Mouse (Mus musculus): ENCODE data around the gene Rptor. TPM values are rescaled to one million over a fixed set of nuclear protein-coding genes. Genes with fewer than 3 reads are reported as not detected.

Rptor gene
- total and polyA plus RNA-seq, 3 experiments, result 33.9 to 34.9 TPM; not detected in 1

- no peak overlapping the region for H3K4me3 ChIP-seq (ENCODE audit: control insufficient read depth in 1 of 2, insufficient read depth in 1 of 2, low read depth in 2 of 2, low read length in 2 of 2)
- H3K79me2 ChIP-seq (ENCODE audit: control insufficient read depth, insufficient read depth, low read length, poor library complexity), result peaks cover 33% of the 10 kb centered on the region
- no peak for TF ChIP-seq NELFE (IDR thresholded peaks at IDR 0.05; ENCODE audit: low read depth, low read length)
- H3K4me1 ChIP-seq (ENCODE audit: control insufficient read depth in 1 of 2, insufficient read depth in 2 of 2, low read length in 2 of 2), result peaks cover 9 to 22% of the 10 kb centered on the region in 2 experiments
- H3K36me3 ChIP-seq (ENCODE audit: control insufficient read depth in 1 of 2, insufficient read depth in 2 of 2, low read length in 2 of 2), result peaks cover 1 to 20% of the 10 kb centered on the region in 2 experiments; a peak in 3 of 4 replicates
- no peak overlapping the region for H3K9ac ChIP-seq (ENCODE audit: control insufficient read depth, low read depth, low read length, poor library complexity, severe bottlenecking)
- H3K9me3 ChIP-seq (replicated peaks; ENCODE audit: insufficient read depth, low read length), result no peaks in the 10 kb centered on the region
- H3K27me3 ChIP-seq (ENCODE audit: control insufficient read depth in 1 of 2, insufficient read depth in 2 of 2, low read length in 2 of 2), result no peaks in the 10 kb centered on the region
- no peak for DNase-seq (ENCODE audit: low read depth, low spot score)
- no peak overlapping the region for H3K27ac ChIP-seq (ENCODE audit: control insufficient read depth, low read depth, low read length)
Observed at GRCm38 (mm10) chr11:119676751-119677411, 74.2 kb downstream of the Rptor start.

- no peak overlapping the region for H3K9ac ChIP-seq (ENCODE audit: control insufficient read depth, low read depth, low read length, poor library complexity, severe bottlenecking)
- H3K79me2 ChIP-seq (ENCODE audit: control insufficient read depth, insufficient read depth, low read length, poor library complexity), result peaks cover 23% of the 10 kb centered on the region; the same call in 1 of the 2 replicates
- no peak overlapping the region for H3K27ac ChIP-seq (ENCODE audit: control insufficient read depth, low read depth, low read length)
- H3K4me3 ChIP-seq (ENCODE audit: control insufficient read depth in 1 of 2, insufficient read depth in 1 of 2, low read depth in 2 of 2, low read length in 2 of 2), result no peak overlapping the region
- no peak for DNase-seq (ENCODE audit: low read depth, low spot score)
- H3K4me1 ChIP-seq (ENCODE audit: control insufficient read depth in 1 of 2, insufficient read depth in 2 of 2, low read length in 2 of 2), result peaks cover 0 to 15% of the 10 kb centered on the region in 2 experiments; a peak in 2 of 4 replicates
- no peak for TF ChIP-seq UBTF (IDR thresholded peaks at IDR 0.05; ENCODE audit: borderline replicate concordance, insufficient read depth, low read depth, low read length)
- no peak for TF ChIP-seq HCFC1 (IDR thresholded peaks at IDR 0.05; ENCODE audit: low read depth, low read length)
- no peak for TF ChIP-seq GABPA (IDR thresholded peaks at IDR 0.05; ENCODE audit: low read depth, low read length)
- no peak for TF ChIP-seq E2F4 (IDR thresholded peaks at IDR 0.05; ENCODE audit: borderline replicate concordance, low read depth, low read length)
- no peak for TF ChIP-seq EP300 (IDR thresholded peaks at IDR 0.05; ENCODE audit: low read depth in 1 of 2, low read length in 2 of 2)
- TF ChIP-seq POLR2AphosphoS5 (IDR thresholded peaks at IDR 0.05; ENCODE audit: borderline replicate concordance, low read depth, low read length), result no peak
- no peak for TF ChIP-seq CTCF (IDR thresholded peaks at IDR 0.05 in 2 of 3, conservative IDR thresholded peaks at IDR 0.05 in 1 of 3; ENCODE audit: control insufficient read depth in 1 of 3, insufficient read depth in 1 of 3, low read depth in 2 of 3, low read length in 3 of 3, poor library complexity in 1 of 3, severe bottlenecking in 1 of 3)
- no peak for TF ChIP-seq ZMIZ1 (IDR thresholded peaks at IDR 0.05; ENCODE audit: low read depth, low read length)
- TF ChIP-seq NELFE (IDR thresholded peaks at IDR 0.05; ENCODE audit: low read depth, low read length), result no peak
- TF ChIP-seq MAFK (IDR thresholded peaks at IDR 0.05; ENCODE audit: borderline replicate concordance, low read depth, low read length), result no peak
- no peak for TF ChIP-seq SIN3A (IDR thresholded peaks at IDR 0.05; ENCODE audit: low read length)
- TF ChIP-seq ZC3H11A (IDR thresholded peaks at IDR 0.05; ENCODE audit: low read depth, low read length), result no peak
- no peak for TF ChIP-seq MEF2A (IDR thresholded peaks at IDR 0.05; ENCODE audit: extremely low read depth, insufficient replicate concordance, low read depth, low read length, poor library complexity, severe bottlenecking)
- TF ChIP-seq MAZ (IDR thresholded peaks at IDR 0.05; ENCODE audit: low read depth, low read length), result no peak
- TF ChIP-seq POLR2A (IDR thresholded peaks at IDR 0.05; ENCODE audit: control insufficient read depth in 1 of 2, insufficient read depth in 1 of 2, low read depth in 1 of 2, low read length in 2 of 2, poor library complexity in 1 of 2), result no peak
- no peaks in the 10 kb centered on the region for H3K9me3 ChIP-seq (replicated peaks; ENCODE audit: insufficient read depth, low read length)
- H3K27me3 ChIP-seq (ENCODE audit: control insufficient read depth in 1 of 2, insufficient read depth in 2 of 2, low read length in 2 of 2), result no peaks in the 10 kb centered on the region
- peaks cover 1 to 10% of the 10 kb centered on the region in 2 experiments; a peak in 3 of 4 replicates for H3K36me3 ChIP-seq (ENCODE audit: control insufficient read depth in 1 of 2, insufficient read depth in 2 of 2, low read length in 2 of 2)
Observed at GRCm38 (mm10) chr11:119678427-119678826, 75.7 kb downstream of the Rptor start.

Measured in MEL (cell line).